Mouse (Mus musculus): ENCODE results near the gene Ism2.
"Not testable (repeated sequence)": the region's sequence is repeated elsewhere in the genome, so short reads cannot be mapped to it uniquely, and the experiment has no call there.

Gene Ism2

DNA sequence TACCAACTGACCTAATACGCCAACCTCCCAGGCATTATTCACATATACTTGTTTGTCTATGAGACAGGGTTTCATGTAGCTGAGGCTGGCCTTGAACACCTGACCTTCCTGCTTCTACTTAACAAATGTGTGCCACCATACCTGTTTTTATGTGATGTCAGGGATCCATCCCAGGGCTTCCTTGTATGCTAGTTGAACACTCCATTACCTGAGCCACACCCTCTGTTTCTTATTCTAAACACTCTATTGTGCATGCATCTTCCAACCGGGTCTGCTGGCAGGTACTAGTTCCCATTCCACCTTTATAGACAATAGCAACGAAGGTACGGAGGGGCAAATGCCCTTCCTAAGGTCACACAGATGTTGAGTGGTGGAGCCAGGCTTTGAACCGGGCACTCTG is 10.4 kb downstream of the Ism2 start:
- no peak for DNase-seq (ENCODE audit: low spot score)

GRCm38 (mm10) chr12:87284726-87285125 is 14.8 kb downstream of the Ism2 start:
- DNase-seq (ENCODE audit: low spot score), result no peak

DNA sequence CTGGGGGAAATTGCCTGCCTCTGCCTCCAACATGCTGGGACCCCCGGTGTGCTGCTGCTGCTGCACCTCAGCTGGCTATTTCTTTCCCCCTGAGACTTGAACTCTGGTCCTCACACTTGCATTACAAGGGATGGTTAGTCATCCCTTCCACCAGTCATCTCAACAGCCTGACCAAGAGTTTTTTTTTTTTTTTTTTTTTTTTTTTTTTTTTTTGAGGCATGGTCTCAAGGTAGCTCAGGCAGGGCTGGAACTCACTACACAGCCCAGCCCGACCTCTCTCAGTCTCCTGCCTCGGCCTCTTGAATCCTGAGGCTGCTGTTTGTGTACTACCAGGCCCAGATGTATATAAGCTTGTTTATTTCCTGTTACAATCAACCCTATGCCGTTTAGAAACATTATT is 15.2 kb downstream of the Ism2 start:
- DNase-seq (ENCODE audit: low spot score), result no peak

- no peak for DNase-seq (ENCODE audit: low spot score)
These were observed 15.8 kb downstream of the Ism2 start for GRCm38 (mm10) chr12:87283706-87284105.

DNA sequence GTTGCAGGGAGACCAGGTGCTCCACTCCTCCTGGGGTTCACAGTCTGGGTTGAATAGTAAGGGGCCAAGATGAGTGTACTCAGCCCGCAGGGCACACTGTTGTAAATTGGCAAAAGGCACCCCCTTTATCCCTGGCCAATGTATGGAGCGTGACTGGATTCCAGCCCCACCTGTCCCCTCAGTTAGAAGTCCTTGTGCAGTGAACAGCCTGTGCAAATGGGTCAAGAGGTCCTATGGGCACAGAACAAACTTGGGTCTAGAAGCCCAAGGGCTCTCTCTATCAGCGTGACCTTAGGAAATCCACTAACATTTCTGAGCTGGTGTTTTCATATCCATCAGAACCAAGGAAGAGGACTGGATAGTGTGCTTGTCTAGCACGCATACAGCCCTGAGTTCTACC is 16.8 kb downstream of the Ism2 start:
- DNase-seq (ENCODE audit: low spot score), result no peak

GRCm38 (mm10) chr12:87281766-87282165 is 17.7 kb downstream of the Ism2 start:
- no peak for DNase-seq (ENCODE audit: low spot score)

- DNase-seq (ENCODE audit: low spot score), result no peak
These were observed 19.6 kb downstream of the Ism2 start for GRCm38 (mm10) chr12:87279879-87280278.

DNA sequence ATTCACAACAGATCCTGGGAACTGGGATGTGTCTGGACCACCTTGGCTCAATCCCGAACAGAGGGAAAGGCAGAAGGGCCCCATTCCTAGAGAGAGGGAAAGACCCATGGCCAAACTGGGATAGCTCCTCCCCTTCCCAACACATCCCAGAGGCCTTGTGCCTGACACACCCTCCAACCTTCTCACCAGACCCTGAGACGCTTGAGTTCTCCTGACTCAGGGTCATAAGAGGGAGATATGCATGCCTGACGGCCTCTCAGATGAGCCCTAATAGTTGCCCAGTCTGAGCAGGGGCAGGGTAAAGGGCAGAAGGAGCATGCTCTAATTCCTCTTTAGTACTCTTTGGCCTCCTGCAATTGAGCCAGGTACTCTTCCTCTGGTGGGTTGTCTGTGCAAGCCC is 20.2 kb downstream of the Ism2 start:
- peak; percentile 67 for DNase-seq (ENCODE audit: low spot score)

DNA sequence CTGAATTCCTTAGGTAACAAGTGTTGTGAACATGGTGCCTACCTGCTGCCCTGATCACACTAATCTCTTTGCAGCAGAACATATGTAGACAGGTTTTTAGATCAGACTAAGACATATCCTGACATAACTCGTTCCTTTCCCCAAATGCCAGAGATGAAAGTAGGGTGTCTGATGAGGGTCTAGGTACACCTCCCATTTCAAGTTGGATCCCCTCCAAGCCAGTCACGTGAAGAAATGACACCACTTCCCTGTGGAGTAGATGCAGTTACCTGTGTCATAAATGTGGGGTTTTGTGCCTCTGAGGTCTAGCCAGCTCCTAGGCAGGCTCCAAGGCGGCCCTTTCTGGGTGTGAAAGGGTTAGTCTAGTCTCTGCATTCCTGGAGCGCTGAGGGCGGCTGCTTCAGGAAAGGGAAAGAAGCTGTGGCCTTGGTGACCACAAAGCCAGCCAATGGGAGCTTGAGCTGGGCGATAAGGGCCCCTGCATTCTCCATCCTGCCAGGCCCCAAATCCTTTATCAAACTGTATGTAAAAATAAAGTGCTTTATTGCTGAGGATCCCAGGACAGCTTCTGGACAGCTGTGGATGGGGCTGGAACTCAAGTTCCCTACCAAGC is 21.3 kb downstream of the Ism2 start:
- DNase-seq (ENCODE audit: low spot score), result peak; percentile 64

DNA sequence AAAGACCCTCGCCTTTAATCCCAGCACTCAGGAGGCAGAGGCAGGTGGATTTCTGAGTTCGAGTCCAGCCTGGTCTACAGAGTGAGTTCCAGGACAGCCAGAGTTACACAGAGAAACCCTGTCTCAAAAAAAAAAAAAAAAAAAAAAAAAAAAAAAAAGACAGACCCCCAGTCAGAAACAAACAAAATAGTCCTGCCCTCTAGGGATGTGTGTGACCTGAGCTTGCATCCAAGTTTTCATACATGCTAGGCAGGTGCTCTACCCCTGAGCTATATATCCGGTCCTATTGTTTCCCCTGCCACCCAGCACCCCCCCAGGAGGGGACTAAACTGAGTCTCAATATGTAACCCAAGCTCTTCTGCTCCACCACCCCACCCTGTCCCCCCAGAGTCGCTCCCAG is 22.3 kb downstream of the Ism2 start:
- DNase-seq (ENCODE audit: low spot score), result not testable (repeated sequence)

DNA sequence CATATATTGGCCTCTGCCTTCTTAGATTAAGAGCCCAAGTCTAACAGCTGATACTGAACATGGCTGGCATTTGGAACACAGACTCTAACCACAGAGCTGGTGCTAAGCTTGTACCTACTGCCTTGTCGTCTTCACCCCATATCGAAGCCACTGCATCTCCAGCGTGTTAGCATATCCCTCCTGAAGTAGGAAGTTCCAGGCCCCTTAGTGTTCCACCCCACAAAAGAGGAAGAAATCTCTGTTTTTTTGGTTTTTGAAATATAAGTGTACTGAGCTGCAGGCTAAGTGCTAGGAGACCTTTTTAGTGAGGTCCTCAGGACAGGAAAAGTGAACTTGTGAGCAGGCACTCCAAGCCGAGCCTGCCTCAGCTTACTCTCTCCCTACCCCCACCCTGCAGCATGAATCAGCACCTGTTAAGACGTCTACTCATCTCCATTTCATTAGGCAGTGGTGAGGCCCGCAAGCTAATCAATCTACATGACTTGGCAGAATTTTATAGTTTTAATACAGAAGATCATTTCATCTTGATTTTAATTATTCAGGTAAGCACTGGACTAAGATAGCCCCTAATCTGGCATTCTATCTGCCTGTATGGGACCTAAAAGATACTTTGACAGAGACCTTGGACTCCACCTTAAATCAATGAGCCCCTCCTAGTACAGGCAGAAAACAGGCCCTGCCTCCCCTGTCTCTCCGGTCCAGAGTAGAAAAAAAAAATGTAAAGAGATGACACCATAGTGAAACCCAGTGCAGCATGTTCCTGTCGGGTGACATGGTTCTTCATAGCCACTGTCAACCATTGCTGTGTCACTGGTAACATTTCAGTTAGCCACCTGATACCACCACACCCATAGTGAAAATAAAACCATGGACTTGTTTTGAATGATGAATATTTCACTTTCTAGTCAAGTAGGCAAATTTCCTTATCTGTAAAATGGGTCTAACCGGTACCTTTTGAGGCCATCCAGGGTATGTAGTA is 24.4 kb downstream of the Ism2 start:
- DNase-seq (ENCODE audit: low spot score), result no peak

DNA sequence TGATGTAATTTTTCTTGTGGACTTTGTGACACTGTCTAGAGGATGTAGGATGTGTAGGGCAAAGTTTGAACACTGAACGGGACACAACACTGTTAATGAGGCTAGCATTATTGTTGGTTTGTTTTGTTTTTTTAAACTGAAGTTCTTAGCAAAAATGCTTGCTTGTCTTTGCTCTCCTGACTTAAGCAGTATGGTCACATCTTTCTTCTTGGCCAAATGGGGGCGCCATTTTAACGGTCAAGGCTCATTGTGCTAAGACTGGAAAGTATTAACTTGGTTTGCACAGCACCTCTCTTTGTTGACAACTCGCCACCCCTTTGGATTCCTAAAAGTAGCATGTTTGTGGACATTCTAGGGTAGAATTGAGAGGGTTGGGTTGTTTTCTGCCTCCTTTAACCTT is 31.8 kb downstream of the Ism2 start:
- DNase-seq (ENCODE audit: low spot score), result no peak

- no peak for DNase-seq (ENCODE audit: low spot score)
These were observed 32.5 kb downstream of the Ism2 start for GRCm38 (mm10) chr12:87266827-87267603.

GRCm38 (mm10) chr12:87266108-87266826 is 33.2 kb downstream of the Ism2 start, which contains the start of the genes Vipas39 and Ahsa1:
Gene Vipas39 (minus strand): TSS chr12:87266256.
Gene Ahsa1 (plus strand): TSS chr12:87266479.
- DNase-seq (ENCODE audit: low spot score), result peak; percentile 88

GRCm38 (mm10) chr12:87265444-87265843 is 34.1 kb downstream of the Ism2 start:
- no peak for DNase-seq (ENCODE audit: low spot score)

GRCm38 (mm10) chr12:87260562-87260961 is 38.9 kb downstream of the Ism2 start:
- DNase-seq (ENCODE audit: low spot score), result no peak

GRCm38 (mm10) chr12:87256629-87257028 is 42.9 kb downstream of the Ism2 start:
- DNase-seq (ENCODE audit: low spot score), result no peak

DNA sequence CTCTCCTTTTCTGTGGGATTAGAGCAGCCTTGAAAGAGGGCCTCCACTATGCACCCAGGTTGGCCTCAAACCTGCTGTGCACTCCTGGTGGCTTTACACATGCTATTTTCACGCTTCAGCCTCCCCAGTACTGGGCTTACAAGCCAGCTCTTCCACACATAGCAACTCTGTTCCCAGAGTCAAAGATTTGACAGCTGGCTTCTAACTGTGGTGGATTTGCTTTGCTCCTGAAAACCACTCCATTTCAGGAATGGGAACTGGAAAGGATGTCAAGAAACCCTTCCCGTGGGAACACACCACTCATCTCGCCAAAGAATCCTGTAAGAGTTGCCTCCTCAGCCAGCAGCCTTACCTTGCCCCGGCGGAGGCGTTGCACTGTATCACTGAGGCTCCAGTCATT is 45.6 kb downstream of the Ism2 start:
- no peak for DNase-seq (ENCODE audit: low spot score)

DNA sequence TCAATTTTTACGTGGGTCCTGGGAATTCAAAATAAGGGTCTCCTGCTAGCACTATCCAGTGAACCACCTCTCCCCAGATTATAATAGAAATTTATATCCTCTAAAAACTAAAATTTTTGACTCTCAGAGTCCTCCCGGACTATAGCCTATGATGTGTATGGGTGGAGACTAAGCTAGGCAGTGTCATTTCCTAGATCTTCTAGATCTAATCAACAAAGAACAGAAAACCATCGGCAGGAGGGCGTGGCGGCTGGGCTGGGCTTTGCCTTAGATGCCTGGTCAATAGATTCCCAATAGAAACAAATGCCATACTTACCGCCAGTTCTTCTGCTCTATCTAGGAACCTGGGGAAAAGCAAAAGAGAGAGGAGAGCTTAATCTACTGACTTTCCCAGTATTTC is 49.3 kb downstream of the Ism2 start:
- no peak for DNase-seq (ENCODE audit: low spot score)

- no peak for DNase-seq (ENCODE audit: low spot score)
These were observed 60.9 kb downstream of the Ism2 start, which contains the start of gene Noxred1 for GRCm38 (mm10) chr12:87238632-87239031. Gene Noxred1 (minus strand): TSS chr12:87238732.

GRCm38 (mm10) chr12:87236882-87237483 is 62.5 kb downstream of the Ism2 start:
- no peak for DNase-seq (ENCODE audit: low spot score)

All from ovary, adult 18-20 months (tissue).